Mouse (Mus musculus): ENCODE data around the gene Il6st.
A peak's percentile ranks its signal among the peaks of the same experiment; 100 is the strongest.

The Il6st gene

GRCm38 (mm10) chr13:112438001-112438868 lies 25.6 kb upstream of the Il6st start:
- no peak for TF ChIP-seq GATA4 (IDR thresholded peaks at IDR 0.05; ENCODE audit: insufficient replicate concordance, low read length)

GRCm38 (mm10) chr13:112439105-112439818 lies 24.6 kb upstream of the Il6st start:
- TF ChIP-seq GATA4 (IDR thresholded peaks at IDR 0.05; ENCODE audit: insufficient replicate concordance, low read length): peak; percentile 90

- TF ChIP-seq GATA4 (IDR thresholded peaks at IDR 0.05; ENCODE audit: insufficient replicate concordance, low read length): peak; percentile 87; the same call in 1 of the 2 replicates
Measured at GRCm38 (mm10) chr13:112439917-112440361, 23.9 kb upstream of the Il6st start.

GRCm38 (mm10) chr13:112440668-112441067 lies 23.2 kb upstream of the Il6st start:
- no peak for TF ChIP-seq GATA4 (IDR thresholded peaks at IDR 0.05; ENCODE audit: insufficient replicate concordance, low read length)

- TF ChIP-seq GATA4 (IDR thresholded peaks at IDR 0.05; ENCODE audit: insufficient replicate concordance, low read length): no peak
Measured at GRCm38 (mm10) chr13:112442867-112443529, 20.9 kb upstream of the Il6st start.

- TF ChIP-seq GATA4 (IDR thresholded peaks at IDR 0.05; ENCODE audit: insufficient replicate concordance, low read length): no peak
Measured at GRCm38 (mm10) chr13:112447108-112447665, 16.7 kb upstream of the Il6st start.

GRCm38 (mm10) chr13:112450210-112450609 lies 13.7 kb upstream of the Il6st start:
- no peak for TF ChIP-seq GATA4 (IDR thresholded peaks at IDR 0.05; ENCODE audit: insufficient replicate concordance, low read length)

GRCm38 (mm10) chr13:112457366-112457765 lies 6.5 kb upstream of the Il6st start:
- no peak for TF ChIP-seq GATA4 (IDR thresholded peaks at IDR 0.05; ENCODE audit: insufficient replicate concordance, low read length)

GRCm38 (mm10) chr13:112458016-112458415 lies 5.9 kb upstream of the Il6st start:
- TF ChIP-seq GATA4 (IDR thresholded peaks at IDR 0.05; ENCODE audit: insufficient replicate concordance, low read length): no peak

- TF ChIP-seq GATA4 (IDR thresholded peaks at IDR 0.05; ENCODE audit: insufficient replicate concordance, low read length): no peak
Measured at GRCm38 (mm10) chr13:112458435-112459018, 5.3 kb upstream of the Il6st start.

- TF ChIP-seq GATA4 (IDR thresholded peaks at IDR 0.05; ENCODE audit: insufficient replicate concordance, low read length): no peak
Measured at GRCm38 (mm10) chr13:112459956-112460355, 3.9 kb upstream of the Il6st start.

GRCm38 (mm10) chr13:112462411-112462987 lies 1.4 kb upstream of the Il6st start:
- no peak for TF ChIP-seq GATA4 (IDR thresholded peaks at IDR 0.05; ENCODE audit: insufficient replicate concordance, low read length)

- TF ChIP-seq GATA4 (IDR thresholded peaks at IDR 0.05; ENCODE audit: insufficient replicate concordance, low read length): peak; percentile 70; the same call in 1 of the 2 replicates
Measured at GRCm38 (mm10) chr13:112463337-112463802, 500 bp upstream of the Il6st start.

GRCm38 (mm10) chr13:112464626-112465287 lies 887 bp downstream of the Il6st start:
- 0 out of 2 replicates have a peak, but pooled peaks have one; percentile 53 for TF ChIP-seq GATA4 (IDR thresholded peaks at IDR 0.05; ENCODE audit: insufficient replicate concordance, low read length)
